Mouse (Mus musculus): Measurements from ENCODE around the gene Olfr373.

The Olfr373 gene

GRCm38 (mm10) chr8:72133507-72133906 lies 50.5 kb downstream of the Olfr373 start:
- no peak for DNase-seq (ENCODE audit: low read depth, low spot score)

GRCm38 (mm10) chr8:72134756-72135445 lies 51.9 kb downstream of the Olfr373 start, which contains the start of gene Tpm4:
Tpm4 (plus strand) TSS chr8:72134975.
- no peak for DNase-seq (ENCODE audit: low read depth, low spot score)

GRCm38 (mm10) chr8:72135446-72136301 lies 52.7 kb downstream of the Olfr373 start:
- no peak for DNase-seq (ENCODE audit: low read depth, low spot score)

- no peak for DNase-seq (ENCODE audit: low read depth, low spot score)
Observed at GRCm38 (mm10) chr8:72136302-72136978, 53.5 kb downstream of the Olfr373 start.

DNA sequence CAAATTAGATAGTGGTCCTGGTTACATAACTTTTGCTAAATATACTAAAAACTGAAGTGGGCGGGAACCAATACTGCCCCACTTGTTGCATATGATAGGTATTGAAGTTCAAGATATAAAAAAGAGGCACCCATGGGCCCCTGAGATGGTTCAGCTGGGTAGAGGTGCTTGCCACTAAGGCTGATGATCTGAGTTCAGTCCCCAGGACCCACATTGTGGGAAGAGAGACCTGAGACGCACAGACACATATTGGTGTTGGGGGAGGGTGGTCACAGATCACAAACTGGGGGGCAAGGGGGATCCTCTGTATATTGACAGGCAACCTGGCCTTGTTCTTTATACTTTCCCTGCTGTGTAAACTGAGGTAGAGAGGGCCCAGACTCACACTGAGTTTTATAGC lies 54.5 kb downstream of the Olfr373 start:
- DNase-seq (ENCODE audit: low read depth, low spot score) = no peak

DNA sequence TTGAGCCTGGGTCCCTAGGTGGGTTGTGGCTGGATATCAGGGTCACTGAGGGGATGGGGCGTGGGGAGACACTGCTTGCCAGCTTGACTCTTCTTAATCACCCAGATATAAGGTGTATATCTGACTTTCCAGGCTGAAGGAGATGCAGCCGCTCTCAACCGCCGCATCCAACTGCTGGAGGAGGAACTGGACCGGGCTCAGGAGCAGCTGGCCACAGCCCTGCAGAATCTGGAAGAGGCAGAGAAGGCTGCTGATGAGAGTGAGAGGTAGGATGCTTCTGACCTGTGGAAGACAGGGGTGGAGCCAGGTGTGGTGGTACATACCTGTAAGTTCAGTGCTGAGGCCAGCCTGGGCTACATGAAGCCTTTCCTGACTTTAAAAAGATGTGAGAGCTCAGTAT lies 55.5 kb downstream of the Olfr373 start:
- no peak for DNase-seq (ENCODE audit: low read depth, low spot score)

- no peak for DNase-seq (ENCODE audit: low read depth, low spot score)
Observed at GRCm38 (mm10) chr8:72143256-72143824, 60.4 kb downstream of the Olfr373 start.

- no peak for DNase-seq (ENCODE audit: low read depth, low spot score)
Observed at GRCm38 (mm10) chr8:72144345-72144975, 61.5 kb downstream of the Olfr373 start.

- no peak for DNase-seq (ENCODE audit: low read depth, low spot score)
Observed at GRCm38 (mm10) chr8:72145511-72145910, 62.5 kb downstream of the Olfr373 start.

- DNase-seq (ENCODE audit: low read depth, low spot score) = no peak
Observed at GRCm38 (mm10) chr8:72146056-72146455, 63.1 kb downstream of the Olfr373 start.

- DNase-seq (ENCODE audit: low read depth, low spot score) = no peak
Observed at GRCm38 (mm10) chr8:72146556-72146955, 63.6 kb downstream of the Olfr373 start.

- no peak for DNase-seq (ENCODE audit: low read depth, low spot score)
Observed at GRCm38 (mm10) chr8:72147266-72147665, 64.3 kb downstream of the Olfr373 start.

GRCm38 (mm10) chr8:72149056-72149455 lies 66.1 kb downstream of the Olfr373 start:
- no peak for DNase-seq (ENCODE audit: low read depth, low spot score)

DNA sequence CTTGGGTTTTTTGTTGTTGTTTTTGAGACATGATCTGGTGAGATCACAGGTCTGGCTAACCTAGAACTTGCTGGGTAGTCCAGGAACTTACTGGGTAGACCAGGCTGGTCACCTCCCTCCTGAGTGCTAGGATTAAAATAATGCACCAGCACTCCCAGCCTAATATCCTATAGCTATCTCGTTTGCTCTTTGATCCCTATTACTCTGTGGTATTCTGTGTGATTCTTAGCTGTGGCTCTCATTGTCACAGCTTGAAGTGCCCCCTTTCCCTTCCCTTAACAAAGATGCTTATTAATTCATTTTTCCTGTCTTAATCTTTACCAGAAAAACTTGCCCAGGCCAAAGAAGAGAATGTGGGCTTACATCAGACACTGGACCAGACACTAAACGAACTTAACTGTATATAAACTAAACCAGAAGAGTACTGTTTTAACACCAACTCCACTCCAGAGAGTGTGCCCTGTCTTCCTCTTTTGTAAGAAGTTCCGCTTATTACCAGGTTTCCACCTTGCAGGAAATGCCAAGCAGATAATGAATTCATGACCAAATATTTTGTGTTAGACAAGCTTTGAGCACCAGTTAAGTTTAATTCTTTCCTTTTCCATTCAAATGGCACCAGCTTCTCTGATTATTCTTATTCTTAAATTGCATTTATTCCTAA lies 68.6 kb downstream of the Olfr373 start:
- no peak for DNase-seq (ENCODE audit: low read depth, low spot score)
